Mouse (Mus musculus) brain, embryonic 14.5 days (tissue): ENCODE data around the gene Bank1.

Experiments used
- CTCF ChIP-seq: fragments of 200-500 bp; IDR thresholded peaks from 2 replicates; pipeline ENCODE4 v1.5.1; 2012; ENCODE audit warnings: inconsistent platforms, mild to moderate bottlenecking, moderate library complexity, borderline replicate concordance; ENCODE audit not compliant: insufficient read depth, insufficient read length; ENCODE audit errors: extremely low read depth
- POLR2A ChIP-seq: fragments of 200-500 bp; IDR thresholded peaks from 2 replicates; pipeline ENCODE4 v1.6.1; 2012; ENCODE audit warnings: mild to moderate bottlenecking, inconsistent platforms, borderline replicate concordance; ENCODE audit not compliant: poor library complexity, insufficient read depth, insufficient read length, severe bottlenecking; ENCODE audit errors: extremely low read depth

DNA sequence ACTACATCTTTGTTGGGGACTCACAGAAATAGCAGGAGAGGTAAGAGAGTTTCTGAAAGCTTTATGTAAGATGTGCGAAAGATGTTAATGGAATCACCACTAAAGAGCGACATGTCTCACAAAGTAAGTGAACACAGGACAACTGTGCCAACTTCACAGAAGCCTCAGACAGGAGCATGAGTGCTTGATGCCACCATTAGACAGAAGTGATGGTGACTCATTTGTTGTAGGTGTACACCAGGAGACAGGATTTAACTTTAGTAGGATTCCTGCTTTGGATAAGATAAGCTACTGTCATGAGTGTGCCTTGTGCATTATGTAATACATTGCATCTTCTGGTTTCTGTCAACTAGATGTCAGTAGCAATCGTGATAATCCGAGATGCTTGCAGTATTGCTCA lies 74.3 kb downstream of the Bank1 start:
- TF ChIP-seq POLR2A = no peak
- TF ChIP-seq CTCF = no peak
